Mouse (Mus musculus) kidney, postnatal 10 days (tissue): ENCODE data around the gene Zswim3.
"Not testable (repeated sequence)": the region's sequence is repeated elsewhere in the genome, so short reads cannot be mapped to it uniquely, and the experiment has no call there.

Experiments used
- DNase-seq: peaks from one replicate; pipeline ENCODE4 v3.0.0; 2021; ENCODE audit warnings: mixed read lengths

Zswim3 gene

GRCm38 (mm10) chr2:164857842-164858553 is 53.1 kb downstream of the Zswim3 start:
- no peak for DNase-seq

GRCm38 (mm10) chr2:164859155-164859554 is 54.3 kb downstream of the Zswim3 start:
- no peak for DNase-seq

- DNase-seq = peak; percentile 57
These were observed 54.9 kb downstream of the Zswim3 start for GRCm38 (mm10) chr2:164859640-164860432.

GRCm38 (mm10) chr2:164861094-164861493 is 56.2 kb downstream of the Zswim3 start:
- DNase-seq = no peak

GRCm38 (mm10) chr2:164862179-164862861 is 57.4 kb downstream of the Zswim3 start:
- DNase-seq = peak; percentile 94

- DNase-seq = not testable (repeated sequence)
These were observed 58.5 kb downstream of the Zswim3 start for GRCm38 (mm10) chr2:164863411-164863810.

- DNase-seq = no peak
These were observed 59.7 kb downstream of the Zswim3 start for GRCm38 (mm10) chr2:164864593-164864992.

GRCm38 (mm10) chr2:164866741-164867551 is 62.0 kb downstream of the Zswim3 start:
- DNase-seq = peak; percentile 76

GRCm38 (mm10) chr2:164867566-164867965 is 62.7 kb downstream of the Zswim3 start:
- peak; percentile 56 for DNase-seq

- no peak for DNase-seq
These were observed 63.6 kb downstream of the Zswim3 start for GRCm38 (mm10) chr2:164868491-164868890.
